Mouse (Mus musculus): ENCODE measurements around the gene Cpox. TPM values are rescaled to one million over a fixed set of nuclear protein-coding genes. Genes with fewer than 3 reads are reported as not detected.

The Cpox gene
- polyA plus RNA-seq, 2 experiments, result 20.3 to 24.4 TPM

DNA sequence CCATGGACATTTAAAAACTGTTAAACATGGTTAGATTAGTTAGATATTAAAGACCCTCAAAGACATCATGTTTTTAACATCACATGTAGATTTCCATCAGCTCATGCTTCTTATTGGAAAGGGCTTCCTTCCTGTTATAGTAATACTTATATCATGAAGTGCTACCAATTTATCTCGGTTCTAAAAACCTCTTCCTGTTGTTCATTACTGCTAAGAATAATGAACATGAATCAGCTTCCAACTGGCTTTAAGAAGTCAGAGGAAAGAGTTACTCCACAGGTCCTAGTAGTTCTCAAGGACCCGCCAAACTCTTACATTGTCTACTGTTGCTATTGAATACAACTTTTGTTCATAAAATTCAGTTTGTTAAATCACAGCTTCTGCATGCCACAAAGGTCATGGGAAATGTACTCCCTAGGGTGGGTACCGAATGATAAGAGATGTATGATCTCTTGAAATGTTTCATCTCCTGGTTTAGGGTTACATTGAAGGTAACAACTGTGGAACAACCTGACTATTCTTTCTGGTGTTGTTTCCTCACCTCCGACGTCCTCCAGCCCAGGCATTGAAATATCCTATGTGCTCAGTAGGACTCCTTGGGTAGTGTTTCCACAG lies 19.6 kb downstream of the Cpox start:
- H3K4me1 ChIP-seq (ENCODE audit: control insufficient read depth, insufficient read depth, low read length), result no peaks in the 10 kb centered on the region
- no peak overlapping the region for H3K4me3 ChIP-seq (replicated peaks; ENCODE audit: low read length)
- no peaks in the 10 kb centered on the region for H3K36me3 ChIP-seq (ENCODE audit: control insufficient read depth, insufficient read depth, low read length)
- no peak for TF ChIP-seq POLR2A (IDR thresholded peaks at IDR 0.05; ENCODE audit: borderline replicate concordance, extremely low read depth, insufficient read depth, insufficient read length)
- DNase-seq (ENCODE audit: low spot score) (no peak), ATAC-seq (ENCODE audit: low FRiP score, low read depth) (no peak)
- no peak overlapping the region for H3K4me2 ChIP-seq (replicated peaks; ENCODE audit: low read depth, low read length, severe bottlenecking)
- 90% methylated on average over 5 of the region's 5 CpGs for WGBS
- H3K27me3 ChIP-seq (ENCODE audit: control insufficient read depth, insufficient read depth, low read length), result no peaks in the 10 kb centered on the region
- H3K9me3 ChIP-seq (ENCODE audit: control insufficient read depth, low read length), result no peaks in the 10 kb centered on the region
- no peak overlapping the region for H3K27ac ChIP-seq (replicated peaks; ENCODE audit: low read depth, low read length)
- H3K9ac ChIP-seq (ENCODE audit: low read depth, low read length, severe bottlenecking), result no peak overlapping the region

DNA sequence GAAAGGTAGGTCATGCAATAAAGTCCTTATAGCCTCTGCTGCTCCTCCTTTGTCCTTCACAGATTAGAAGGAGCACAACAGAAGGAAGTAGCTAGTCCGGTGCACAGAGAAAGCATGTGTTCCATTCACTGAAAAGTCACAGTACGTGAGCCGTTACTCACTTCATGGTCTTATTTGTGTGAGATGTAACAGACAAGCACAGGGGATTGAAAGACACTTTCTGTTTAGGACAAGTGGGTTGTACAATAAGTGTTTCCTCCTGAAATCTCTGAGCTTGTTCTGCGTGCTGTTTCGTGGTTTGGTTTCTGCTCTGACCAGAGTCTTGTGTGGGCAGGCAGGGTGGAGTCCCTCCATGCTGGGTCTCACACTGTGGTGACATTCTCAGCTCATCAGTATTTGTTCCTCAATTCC lies 20.2 kb downstream of the Cpox start:
- WGBS, result 87% methylated on average over 5 of the region's 5 CpGs
- Histone ChIP-seq H3K36me3 (ENCODE audit: control insufficient read depth, insufficient read depth, low read length) (no peaks in the 10 kb centered on the region), H3K4me2 (replicated peaks; ENCODE audit: low read depth, low read length, severe bottlenecking) (no peak overlapping the region)

GRCm38 (mm10) chr16:58694091-58694490 lies 24.0 kb downstream of the Cpox start:
- Histone ChIP-seq H3K36me3 (ENCODE audit: control insufficient read depth, insufficient read depth, low read length) (no peaks in the 10 kb centered on the region), H3K27me3 (ENCODE audit: control insufficient read depth, insufficient read depth, low read length) (no peaks in the 10 kb centered on the region), H3K27ac (replicated peaks; ENCODE audit: low read depth, low read length) (no peak overlapping the region), H3K4me3 (replicated peaks; ENCODE audit: low read length) (no peak overlapping the region), H3K4me2 (replicated peaks; ENCODE audit: low read depth, low read length, severe bottlenecking) (no peak overlapping the region), H3K4me1 (ENCODE audit: control insufficient read depth, insufficient read depth, low read length) (no peaks in the 10 kb centered on the region), H3K9ac (ENCODE audit: low read depth, low read length, severe bottlenecking) (no peak overlapping the region), H3K9me3 (ENCODE audit: control insufficient read depth, low read length) (no peaks in the 10 kb centered on the region)
- 86% methylated on average over 5 of the region's 5 CpGs for WGBS
- no peak for ATAC-seq (ENCODE audit: low FRiP score, low read depth)
- no peak for DNase-seq (ENCODE audit: low spot score)
- no peak for TF ChIP-seq POLR2A (IDR thresholded peaks at IDR 0.05; ENCODE audit: borderline replicate concordance, extremely low read depth, insufficient read depth, insufficient read length)

More for the DNA sequence above, 20.2 kb downstream of the Cpox start:
- Histone ChIP-seq H3K27me3 (ENCODE audit: control insufficient read depth, insufficient read depth, low read length) (no peaks in the 10 kb centered on the region), H3K9me3 (ENCODE audit: control insufficient read depth, low read length) (no peaks in the 10 kb centered on the region), H3K9ac (ENCODE audit: low read depth, low read length, severe bottlenecking) (no peak overlapping the region), H3K27ac (replicated peaks; ENCODE audit: low read depth, low read length) (no peak overlapping the region), H3K4me3 (replicated peaks; ENCODE audit: low read length) (no peak overlapping the region), H3K4me1 (ENCODE audit: control insufficient read depth, insufficient read depth, low read length) (no peaks in the 10 kb centered on the region)
- DNase-seq (ENCODE audit: low spot score) (no peak), ATAC-seq (ENCODE audit: low FRiP score, low read depth) (no peak)
- TF ChIP-seq POLR2A (IDR thresholded peaks at IDR 0.05; ENCODE audit: borderline replicate concordance, extremely low read depth, insufficient read depth, insufficient read length), result no peak

DNA sequence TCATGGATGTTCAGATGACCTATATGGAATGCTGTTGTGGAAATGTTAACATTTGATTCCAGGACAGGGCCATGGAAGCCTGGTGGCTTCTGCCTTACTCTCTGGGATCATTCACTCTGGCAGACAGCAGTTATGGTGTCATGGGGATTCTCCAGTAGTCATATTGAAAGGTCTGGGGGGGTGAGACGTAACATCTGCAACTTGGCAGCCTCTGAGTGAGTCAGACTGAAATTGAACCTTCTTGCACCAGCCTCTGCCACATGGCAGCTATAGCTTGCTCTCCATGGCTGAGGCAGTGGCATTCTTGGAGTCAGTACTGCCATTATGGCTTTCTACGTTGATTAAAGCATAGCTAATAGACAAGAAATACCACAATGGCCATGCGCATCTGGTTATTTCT lies 26.7 kb downstream of the Cpox start:
- no peak overlapping the region for H3K27ac ChIP-seq (replicated peaks; ENCODE audit: low read depth, low read length)
- no peak overlapping the region for H3K9ac ChIP-seq (ENCODE audit: low read depth, low read length, severe bottlenecking)
- WGBS, result 85% methylated on average over 3 of the region's 3 CpGs
- H3K9me3 ChIP-seq (ENCODE audit: control insufficient read depth, low read length), result no peaks in the 10 kb centered on the region
- no peaks in the 10 kb centered on the region for H3K27me3 ChIP-seq (ENCODE audit: control insufficient read depth, insufficient read depth, low read length)
- no peak overlapping the region for H3K4me3 ChIP-seq (replicated peaks; ENCODE audit: low read length)
- H3K4me2 ChIP-seq (replicated peaks; ENCODE audit: low read depth, low read length, severe bottlenecking), result no peak overlapping the region
- no peak for TF ChIP-seq POLR2A (IDR thresholded peaks at IDR 0.05; ENCODE audit: borderline replicate concordance, extremely low read depth, insufficient read depth, insufficient read length)
- ATAC-seq (ENCODE audit: low FRiP score, low read depth) (no peak), DNase-seq (ENCODE audit: low spot score) (no peak)
- H3K4me1 ChIP-seq (ENCODE audit: control insufficient read depth, insufficient read depth, low read length), result no peaks in the 10 kb centered on the region
- no peaks in the 10 kb centered on the region for H3K36me3 ChIP-seq (ENCODE audit: control insufficient read depth, insufficient read depth, low read length)

DNA sequence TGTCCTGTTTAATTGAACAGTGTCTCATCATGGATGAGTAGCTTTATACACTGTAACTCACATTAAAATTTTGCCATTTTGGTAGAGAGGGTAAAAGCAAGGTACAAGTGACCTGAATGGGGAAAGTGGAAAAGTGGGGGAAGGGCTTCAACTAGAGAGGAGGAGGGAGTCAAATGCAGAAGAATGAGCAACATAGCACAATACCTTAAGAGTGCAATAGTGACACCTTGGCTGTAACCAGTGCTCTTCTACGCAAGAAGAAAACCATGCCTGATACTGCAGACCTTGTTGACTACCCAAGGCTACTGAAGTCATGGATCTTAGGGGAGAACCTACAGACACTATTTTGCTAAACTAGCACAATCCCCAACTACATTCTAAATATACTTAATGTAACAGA lies 27.2 kb downstream of the Cpox start:
- no peak for ATAC-seq (ENCODE audit: low FRiP score, low read depth)
- no peaks in the 10 kb centered on the region for H3K4me1 ChIP-seq (ENCODE audit: control insufficient read depth, insufficient read depth, low read length)
- 96% methylated on average over 1 of the region's 1 CpGs for WGBS

More for the DNA sequence above, 27.2 kb downstream of the Cpox start:
- Histone ChIP-seq H3K27me3 (ENCODE audit: control insufficient read depth, insufficient read depth, low read length) (no peaks in the 10 kb centered on the region), H3K9me3 (ENCODE audit: control insufficient read depth, low read length) (no peaks in the 10 kb centered on the region), H3K4me3 (replicated peaks; ENCODE audit: low read length) (no peak overlapping the region), H3K9ac (ENCODE audit: low read depth, low read length, severe bottlenecking) (no peak overlapping the region), H3K36me3 (ENCODE audit: control insufficient read depth, insufficient read depth, low read length) (no peaks in the 10 kb centered on the region), H3K27ac (replicated peaks; ENCODE audit: low read depth, low read length) (no peak overlapping the region), H3K4me2 (replicated peaks; ENCODE audit: low read depth, low read length, severe bottlenecking) (no peak overlapping the region)
- TF ChIP-seq POLR2A (IDR thresholded peaks at IDR 0.05; ENCODE audit: borderline replicate concordance, extremely low read depth, insufficient read depth, insufficient read length), result no peak
- DNase-seq (ENCODE audit: low spot score), result no peak

Measured in limb, embryonic 14.5 days (tissue).